Mouse (Mus musculus) lung, postnatal 0 days (tissue): ENCODE measurements at regions not wholly inside any gene's neighbourhood (a gene's known extent, or its start where the extent isn't known, plus 50 kb on each side); places are given as distances from the start of the nearest gene placed in this dataset.

Experiments
- CTCF ChIP-seq: IDR thresholded peaks from 2 replicates; pipeline ENCODE4 v1.5.1; 2016; ENCODE audit warnings: antibody characterized with exemption, mild to moderate bottlenecking
- EP300 ChIP-seq: IDR thresholded peaks from 2 replicates; pipeline ENCODE4 v1.6.1; 2016; ENCODE audit warnings: antibody characterized with exemption, mild to moderate bottlenecking, control low read depth

GRCm38 (mm10) chr10:125621376-125621775 is 232.1 kb upstream of the Slc16a7 start:
- no peak for TF ChIP-seq CTCF
- no peak for TF ChIP-seq EP300
